Mouse (Mus musculus) hindbrain, embryonic 13.5 days (tissue): Measurements from ENCODE around the gene C1qc. TPM values are rescaled to one million over a fixed set of nuclear protein-coding genes. Genes with fewer than 3 reads are reported as not detected.
A peak's percentile ranks its signal among the peaks of the same experiment; 100 is the strongest.

Experiments used
- ATAC-seq: fragments of 200-750 bp; cut with Nextera tagmentation; 2 replicates; pipeline ENCODE4 v1.8.0; 2017; ENCODE audit warnings: moderate TSS enrichment; ENCODE audit not compliant: low FRiP score
- H3K27ac ChIP-seq: fragments of 300-500 bp; sonication (generic); 2 replicates; pipeline ENCODE4 v1.5.1; 2015; ENCODE audit warnings: inconsistent platforms, mild to moderate bottlenecking, moderate library complexity
- H3K27me3 ChIP-seq: fragments of 300-500 bp; sonication (generic); 2 replicates; pipeline ENCODE4 v1.6.1; 2015; ENCODE audit warnings: mild to moderate bottlenecking, inconsistent platforms
- H3K36me3 ChIP-seq: fragments of 300-500 bp; sonication (generic); 2 replicates; pipeline ENCODE4 v1.6.1; 2015; ENCODE audit warnings: mild to moderate bottlenecking, inconsistent platforms
- H3K4me1 ChIP-seq: fragments of 300-500 bp; sonication (generic); replicated peaks from 2 replicates; pipeline ENCODE4 v1.6.1; 2015; ENCODE audit warnings: inconsistent platforms
- H3K4me2 ChIP-seq: fragments of 300-500 bp; sonication (generic); 2 replicates; pipeline ENCODE4 v1.6.1; 2015; ENCODE audit warnings: inconsistent platforms, mild to moderate bottlenecking, moderate library complexity
- H3K4me3 ChIP-seq: fragments of 300-500 bp; sonication (generic); 2 replicates; pipeline ENCODE4 v1.5.1; 2015; ENCODE audit warnings: mild to moderate bottlenecking, inconsistent platforms
- H3K9ac ChIP-seq: fragments of 300-500 bp; sonication (generic); 2 replicates; pipeline ENCODE4 v1.6.1; 2015; ENCODE audit warnings: mild to moderate bottlenecking, inconsistent platforms
- H3K9me3 ChIP-seq: fragments of 300-500 bp; sonication (generic); 2 replicates; pipeline ENCODE4 v1.6.1; 2016; ENCODE audit warnings: inconsistent platforms
- WGBS: fragments of 180-500 bp; shearing (Covaris S2); methylation state at CpG from one replicate; pipeline ENCODE4 v1.1.7; 2015; 5-methylcytosine and 5-hydroxymethylcytosine counted together
- polyA plus RNA-seq: library from polyadenylated mRNA; unstranded; fragments of >200 nt; fragmentation: Nextera tagmentation; extraction: Ambion mirVana; gene quantifications from 2 replicates; pipeline ENCODE4 v1.2.1, GENCODE M21; 2015

The C1qc gene
- polyA plus RNA-seq, 1 experiment from 2014 or later = 24.3 TPM

DNA sequence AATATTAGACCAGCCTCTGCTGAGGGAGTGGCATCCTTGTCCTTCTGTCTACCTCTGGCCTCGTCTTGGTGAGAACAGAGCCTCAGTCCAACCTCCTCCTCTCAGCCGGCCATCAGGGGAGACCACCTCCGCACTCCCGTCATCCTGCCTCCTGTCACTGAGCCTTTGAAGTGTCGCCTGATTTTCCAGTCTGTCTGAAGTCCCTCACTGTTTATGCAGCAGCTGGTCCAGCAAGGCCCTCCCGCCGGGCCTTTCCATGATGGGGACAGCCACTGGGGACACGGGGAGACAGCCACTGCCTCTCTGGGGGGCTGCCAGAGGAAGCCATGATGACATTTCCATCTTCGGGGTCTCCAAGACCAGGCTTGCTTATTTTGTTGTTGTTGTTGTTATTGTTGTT, 20.0 kb upstream of the C1qc start:
- no peak overlapping the region for H3K4me3 ChIP-seq
- H3K9me3 ChIP-seq = no peaks in the 10 kb centered on the region
- H3K27me3 ChIP-seq = peaks cover 39% of the 10 kb centered on the region
- H3K27ac ChIP-seq = peak overlapping the region; percentile 53; the same call in 1 of the 2 replicates
- H3K9ac ChIP-seq = no peak overlapping the region
- no peaks in the 10 kb centered on the region for H3K36me3 ChIP-seq
- ATAC-seq = no peak
- peaks cover 41% of the 10 kb centered on the region for H3K4me1 ChIP-seq
- 10% methylated on average over 9 of the region's 9 CpGs for WGBS
- no peak overlapping the region for H3K4me2 ChIP-seq

GRCm38 (mm10) chr4:136911804-136912203, 18.9 kb upstream of the C1qc start:
- no peak for ATAC-seq
- Histone ChIP-seq H3K27ac (peak overlapping the region; percentile 25; the same call in 1 of the 2 replicates), H3K9ac (0 out of 2 replicates have a peak overlapping the region, but pooled peaks have one; percentile 46), H3K36me3 (no peaks in the 10 kb centered on the region), H3K9me3 (no peaks in the 10 kb centered on the region), H3K4me3 (no peak overlapping the region), H3K4me2 (peak overlapping the region; percentile 42), H3K27me3 (peaks cover 43% of the 10 kb centered on the region), H3K4me1 (peaks cover 32% of the 10 kb centered on the region)
- 37% methylated on average over 9 of the region's 9 CpGs for WGBS

GRCm38 (mm10) chr4:136911211-136911646, 18.4 kb upstream of the C1qc start:
- peak overlapping the region; percentile 25 for H3K27ac ChIP-seq

GRCm38 (mm10) chr4:136907809-136908208, 14.9 kb upstream of the C1qc start:
- Histone ChIP-seq H3K4me2 (no peak overlapping the region), H3K4me1 (peaks cover 34% of the 10 kb centered on the region), H3K9me3 (no peaks in the 10 kb centered on the region), H3K4me3 (no peak overlapping the region), H3K36me3 (no peaks in the 10 kb centered on the region), H3K27ac (no peak overlapping the region), H3K9ac (no peak overlapping the region), H3K27me3 (peaks cover 75% of the 10 kb centered on the region)
- no peak for ATAC-seq

More at GRCm38 (mm10) chr4:136911211-136911646, 18.4 kb upstream of the C1qc start:
- no peaks in the 10 kb centered on the region for H3K36me3 ChIP-seq
- peak overlapping the region; percentile 42 for H3K4me2 ChIP-seq
- H3K27me3 ChIP-seq = peaks cover 49% of the 10 kb centered on the region
- 0 out of 2 replicates have a peak overlapping the region, but pooled peaks have one; percentile 46 for H3K9ac ChIP-seq
- H3K4me1 ChIP-seq = peaks cover 27% of the 10 kb centered on the region
- ATAC-seq = peak; percentile 48; the same call in 1 of the 2 replicates
- H3K9me3 ChIP-seq = no peaks in the 10 kb centered on the region
- H3K4me3 ChIP-seq = 0 out of 2 replicates have a peak overlapping the region, but pooled peaks have one; percentile 4
- under 1% methylated on average over 17 of the region's 17 CpGs for WGBS

DNA sequence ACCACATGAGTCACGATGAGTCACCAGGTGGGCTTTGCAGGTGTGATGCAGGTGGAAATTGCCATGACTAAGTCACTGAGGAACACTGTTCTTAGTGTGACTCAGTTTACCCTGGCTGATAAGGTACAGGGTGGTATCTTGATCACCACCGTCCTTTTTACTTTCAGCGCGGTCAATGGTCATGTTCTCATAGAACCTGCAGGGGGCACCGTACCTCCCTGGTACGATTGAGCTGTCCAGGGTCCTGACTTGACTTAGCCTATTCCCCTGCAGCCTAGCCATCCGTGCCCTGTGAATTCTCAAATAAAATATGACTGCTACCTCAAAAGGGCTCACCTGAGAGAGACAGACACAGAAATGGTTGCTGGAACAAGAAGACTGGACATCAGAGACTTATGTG, 14.2 kb upstream of the C1qc start:
- H3K27ac ChIP-seq = no peak overlapping the region
- no peak overlapping the region for H3K9ac ChIP-seq
- no peaks in the 10 kb centered on the region for H3K9me3 ChIP-seq
- H3K4me3 ChIP-seq = no peak overlapping the region
- ATAC-seq = no peak
- peaks cover 26% of the 10 kb centered on the region for H3K4me1 ChIP-seq
- H3K36me3 ChIP-seq = no peaks in the 10 kb centered on the region
- peaks cover 76% of the 10 kb centered on the region for H3K27me3 ChIP-seq
- H3K4me2 ChIP-seq = no peak overlapping the region
- WGBS = 12% methylated on average over 7 of the region's 7 CpGs

- ATAC-seq = peak; percentile 57
Observed at GRCm38 (mm10) chr4:136904767-136905539, 12.1 kb upstream of the C1qc start.

DNA sequence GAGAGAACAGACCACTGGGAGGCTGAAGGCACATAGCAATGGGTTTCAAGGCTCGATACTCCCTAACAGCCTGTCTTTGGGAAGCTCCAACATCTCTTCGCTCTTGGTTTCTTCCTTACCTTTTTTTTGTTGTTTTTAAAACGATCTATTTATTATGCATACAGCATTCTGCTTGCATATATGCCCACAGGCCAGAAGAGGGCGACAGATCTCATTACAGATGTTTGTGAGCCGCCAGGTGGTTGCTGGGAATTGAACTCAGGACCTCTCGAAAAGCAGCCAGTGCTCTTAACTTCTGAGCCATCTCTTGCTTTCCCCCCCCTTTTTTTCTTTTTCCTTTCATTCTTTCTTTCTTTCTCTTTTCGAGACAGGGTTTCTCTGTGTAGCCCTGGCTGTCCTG, 6.3 kb upstream of the C1qc start:
- H3K27me3 ChIP-seq = peaks cover 72% of the 10 kb centered on the region
- WGBS = 62% methylated on average over 7 of the region's 7 CpGs
- no peaks in the 10 kb centered on the region for H3K9me3 ChIP-seq
- no peaks in the 10 kb centered on the region for H3K36me3 ChIP-seq
- no peak overlapping the region for H3K27ac ChIP-seq
- H3K4me2 ChIP-seq = no peak overlapping the region
- H3K4me1 ChIP-seq = peaks cover 9% of the 10 kb centered on the region
- H3K9ac ChIP-seq = no peak overlapping the region
- no peak overlapping the region for H3K4me3 ChIP-seq
- ATAC-seq = no peak

More at GRCm38 (mm10) chr4:136904767-136905539, 12.1 kb upstream of the C1qc start:
- Histone ChIP-seq H3K36me3 (no peaks in the 10 kb centered on the region), H3K9ac (no peak overlapping the region), H3K4me3 (no peak overlapping the region), H3K27ac (no peak overlapping the region), H3K27me3 (peaks cover 73% of the 10 kb centered on the region), H3K4me2 (peak overlapping the region; percentile 34), H3K9me3 (no peaks in the 10 kb centered on the region), H3K4me1 (peaks cover 12% of the 10 kb centered on the region)
- 2% methylated on average over 23 of the region's 23 CpGs for WGBS

DNA sequence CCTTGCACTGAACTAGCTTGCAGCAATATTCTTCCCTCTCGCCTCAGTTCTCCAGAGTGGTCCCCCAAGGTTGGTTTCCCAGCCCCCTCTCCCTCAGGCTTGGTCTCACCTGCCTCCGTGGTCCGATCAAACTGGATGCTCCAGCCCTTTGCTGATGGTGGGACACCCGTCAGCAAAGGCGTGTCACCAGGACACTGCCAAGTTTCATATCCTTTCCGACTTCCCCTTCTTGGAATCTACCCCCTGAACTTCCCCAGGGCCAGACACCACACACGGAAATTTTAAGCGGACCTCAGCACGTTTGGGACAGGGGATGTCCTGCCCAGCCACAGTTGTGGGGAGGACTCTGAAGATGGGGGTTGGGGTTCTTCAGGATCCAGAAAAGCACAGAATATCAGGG, 5.8 kb upstream of the C1qc start, which contains the start of gene C1qa:
Gene C1qa, minus strand, starts transcription at position 167 of the 400 bp plus-strand sequence.
- H3K9ac ChIP-seq = no peak within 1 kb of the TSS
- WGBS = 78% methylated on average over 9 of the region's 9 CpGs

GRCm38 (mm10) chr4:136898084-136898598, 5.3 kb upstream of the C1qc start:
- Histone ChIP-seq H3K27ac (no peak overlapping the region), H3K4me1 (peaks cover 9% of the 10 kb centered on the region), H3K9ac (no peak overlapping the region), H3K4me3 (no peak overlapping the region), H3K4me2 (no peak overlapping the region), H3K27me3 (peaks cover 65% of the 10 kb centered on the region), H3K9me3 (no peaks in the 10 kb centered on the region), H3K36me3 (no peaks in the 10 kb centered on the region)
- 67% methylated on average over 9 of the region's 9 CpGs for WGBS
- no peak for ATAC-seq

More for the DNA sequence above, 5.8 kb upstream of the C1qc start, which contains the start of gene C1qa:
- no peak within 1 kb of the TSS for H3K27ac ChIP-seq
- no peaks in the 10 kb centered on the region for H3K36me3 ChIP-seq
- ATAC-seq = no peak
- peaks cover 67% of the 10 kb centered on the region for H3K27me3 ChIP-seq
- H3K9me3 ChIP-seq = no peaks in the 10 kb centered on the region
- H3K4me1 ChIP-seq = peaks cover 9% of the 10 kb centered on the region
- H3K4me3 ChIP-seq = no peak within 1 kb of the TSS
- no peak within 1 kb of the TSS for H3K4me2 ChIP-seq

DNA sequence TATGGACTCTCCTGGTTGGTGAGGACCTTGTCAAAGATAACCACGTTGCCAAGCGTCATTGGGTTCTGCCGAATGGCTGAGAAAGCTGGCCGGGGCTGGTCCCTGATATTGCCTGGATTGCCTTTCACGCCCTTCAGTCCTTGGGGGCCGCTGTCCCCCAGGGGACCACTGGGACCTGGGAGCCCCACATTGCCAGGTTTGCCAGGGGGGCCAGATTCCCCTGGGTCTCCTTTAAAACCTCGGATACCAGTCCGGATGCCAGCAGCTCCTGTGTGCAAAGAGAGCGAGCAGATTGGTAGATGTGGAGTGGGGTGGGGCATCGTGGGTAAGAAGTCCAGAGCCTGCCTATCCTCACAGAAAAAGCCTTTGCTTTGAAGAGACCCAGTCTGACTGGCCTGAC, 3.6 kb upstream of the C1qc start:
- no peak overlapping the region for H3K4me2 ChIP-seq
- 36% methylated on average over 10 of the region's 10 CpGs for WGBS
- ATAC-seq = no peak

GRCm38 (mm10) chr4:136895861-136896260, 3.0 kb upstream of the C1qc start:
- H3K9me3 ChIP-seq = no peaks in the 10 kb centered on the region
- H3K36me3 ChIP-seq = no peaks in the 10 kb centered on the region
- peak overlapping the region; percentile 20; the same call in 1 of the 2 replicates for H3K9ac ChIP-seq
- peaks cover 9% of the 10 kb centered on the region for H3K4me1 ChIP-seq
- ATAC-seq = no peak
- H3K27me3 ChIP-seq = peaks cover 66% of the 10 kb centered on the region
- H3K4me2 ChIP-seq = peak overlapping the region; percentile 25; the same call in 1 of the 2 replicates
- H3K4me3 ChIP-seq = no peak overlapping the region
- 7% methylated on average over 15 of the region's 15 CpGs for WGBS
- H3K27ac ChIP-seq = no peak overlapping the region

More for the DNA sequence above, 3.6 kb upstream of the C1qc start:
- Histone ChIP-seq H3K27ac (no peak overlapping the region), H3K9me3 (no peaks in the 10 kb centered on the region), H3K27me3 (peaks cover 68% of the 10 kb centered on the region), H3K4me1 (peaks cover 9% of the 10 kb centered on the region), H3K9ac (0 out of 2 replicates have a peak overlapping the region, but pooled peaks have one; percentile 20), H3K36me3 (no peaks in the 10 kb centered on the region), H3K4me3 (no peak overlapping the region)

GRCm38 (mm10) chr4:136894821-136895220, 2.0 kb upstream of the C1qc start:
- Histone ChIP-seq H3K4me1 (peaks cover 9% of the 10 kb centered on the region), H3K36me3 (no peaks in the 10 kb centered on the region), H3K27me3 (peaks cover 67% of the 10 kb centered on the region)

More at GRCm38 (mm10) chr4:136894821-136895220, 2.0 kb upstream of the C1qc start:
- no peaks in the 10 kb centered on the region for H3K9me3 ChIP-seq
- H3K4me3 ChIP-seq = no peak overlapping the region
- no peak overlapping the region for H3K9ac ChIP-seq
- 72% methylated on average over 4 of the region's 4 CpGs for WGBS
- no peak for ATAC-seq
- H3K27ac ChIP-seq = no peak overlapping the region
- H3K4me2 ChIP-seq = no peak overlapping the region
